Mouse (Mus musculus) MEL (cell line): ENCODE results near the gene Lcn10.
"Not testable (repeated sequence)": the region's sequence is repeated elsewhere in the genome, so short reads cannot be mapped to it uniquely, and the experiment has no call there.

Experiments
- CTCF ChIP-seq, 3 experiments: IDR thresholded peaks in 2 of 3; conservative IDR thresholded peaks in 1 of 3; 2 replicates each; pipeline ENCODE4 v1.5.1; 2011 to 2012; ENCODE audit warnings: low read length in 3 of 3, low read depth in 2 of 3, mild to moderate bottlenecking in 2 of 3, improper control_type of control experiment in 1 of 3, inconsistent platforms in 1 of 3, mixed read lengths in 1 of 3, moderate library complexity in 1 of 3; ENCODE audit not compliant: control insufficient read depth in 1 of 3, insufficient read depth in 1 of 3, poor library complexity in 1 of 3, severe bottlenecking in 1 of 3
- GABPA ChIP-seq: IDR thresholded peaks from 2 replicates; pipeline ENCODE4 v1.6.1; 2012; ENCODE audit warnings: low read depth, mild to moderate bottlenecking, inconsistent platforms, low read length, improper control_type of control experiment, moderate library complexity
- HCFC1 ChIP-seq: IDR thresholded peaks from 2 replicates; pipeline ENCODE4 v1.6.1; 2012; ENCODE audit warnings: low read depth, mild to moderate bottlenecking, inconsistent platforms, low read length, improper control_type of control experiment, moderate library complexity
- MAX ChIP-seq: IDR thresholded peaks from 2 replicates; pipeline ENCODE4 v1.6.1; 2011; ENCODE audit warnings: low read length, improper control_type of control experiment
- NELFE ChIP-seq: IDR thresholded peaks from 2 replicates; pipeline ENCODE4 v1.6.1; 2011; ENCODE audit warnings: low read depth, low read length, improper control_type of control experiment
- POLR2A ChIP-seq, 2 experiments: IDR thresholded peaks; 2 replicates each; pipeline ENCODE4 v1.6.1; 2011 to 2012; ENCODE audit warnings: low read length in 2 of 2, mild to moderate bottlenecking in 2 of 2, control low read depth in 1 of 2, improper control_type of control experiment in 1 of 2, low read depth in 1 of 2, moderate library complexity in 1 of 2; ENCODE audit not compliant: control insufficient read depth in 1 of 2, insufficient read depth in 1 of 2, poor library complexity in 1 of 2
- RCOR1 ChIP-seq: IDR thresholded peaks from 2 replicates; pipeline ENCODE4 v1.6.1; 2012; ENCODE audit warnings: low read depth, mild to moderate bottlenecking, inconsistent platforms, low read length, improper control_type of control experiment
- SIN3A ChIP-seq: IDR thresholded peaks from 2 replicates; pipeline ENCODE4 v1.6.1; 2012; ENCODE audit warnings: low read length, improper control_type of control experiment, inconsistent platforms
- SMC3 ChIP-seq: IDR thresholded peaks from 2 replicates; pipeline ENCODE4 v1.6.1; 2011; ENCODE audit warnings: low read depth, low read length, improper control_type of control experiment
- TBP ChIP-seq: IDR thresholded peaks from 2 replicates; pipeline ENCODE4 v1.8.0; 2011; ENCODE audit warnings: low read depth, low read length, improper control_type of control experiment
- USF1 ChIP-seq: IDR thresholded peaks from 2 replicates; pipeline ENCODE4 v1.6.1; 2014; ENCODE audit warnings: low read depth, mild to moderate bottlenecking, inconsistent platforms, low read length, improper control_type of control experiment, moderate library complexity
- ZKSCAN1 ChIP-seq: IDR thresholded peaks from 2 replicates; pipeline ENCODE4 v1.6.1; 2012; ENCODE audit warnings: low read depth, mild to moderate bottlenecking, inconsistent platforms, low read length, improper control_type of control experiment, moderate library complexity

GRCm38 (mm10) chr2:25709056-25709455, 26.5 kb downstream of the Lcn10 start:
- TF ChIP-seq HCFC1; SIN3A; GABPA; RCOR1; POLR2A (IDR thresholded peaks at IDR 0.05; ENCODE audit: control insufficient read depth in 1 of 2, insufficient read depth in 1 of 2, low read depth in 1 of 2, low read length in 2 of 2, poor library complexity in 1 of 2); CTCF (IDR thresholded peaks at IDR 0.05 in 2 of 3, conservative IDR thresholded peaks at IDR 0.05 in 1 of 3; ENCODE audit: control insufficient read depth in 1 of 3, insufficient read depth in 1 of 3, low read depth in 2 of 3, low read length in 3 of 3, poor library complexity in 1 of 3, severe bottlenecking in 1 of 3); MAX; TBP; NELFE; ZKSCAN1; USF1; SMC3: not testable (repeated sequence)
